Mouse (Mus musculus) left cerebral cortex, adult 8-10 months (tissue): ENCODE measurements at regions not wholly inside any gene's neighbourhood (a gene's known extent, or its start where the extent isn't known, plus 50 kb on each side); places are given as distances from the start of the nearest gene placed in this dataset.

Experiments
- DNase-seq, 2 experiments: peaks; one replicate each; pipeline ENCODE4 v3.0.0; 2022; ENCODE audit warnings: low spot score in 2 of 2
- microRNA-seq, 2 experiments: library from miRNA; unstranded; fragments of <30 nt; microRNA quantifications; one replicate each; pipeline ENCODE4 v1.2.0; 2022

- DNase-seq, result no peak
These were observed 86.1 kb upstream of the Adgrl4 start for GRCm38 (mm10) chr3:151351481-151352090.

- no peak for DNase-seq
These were observed 71.4 kb upstream of the Adgrl4 start for GRCm38 (mm10) chr3:151366302-151366701.

GRCm38 (mm10) chr3:151366707-151367306, 70.9 kb upstream of the Adgrl4 start:
- DNase-seq, result no peak

GRCm38 (mm10) chr3:151383326-151384019, 54.2 kb upstream of the Adgrl4 start:
- DNase-seq, result no peak

GRCm38 (mm10) chr3:151384850-151385249, 52.8 kb upstream of the Adgrl4 start:
- no peak for DNase-seq

- DNase-seq, result no peak
These were observed 51.6 kb upstream of the Adgrl4 start for GRCm38 (mm10) chr3:151386103-151386502.

Small RNA genes in the stretch of these regions (microRNA-seq; reads per million reads assigned to microRNA genes)
- 0 reads per million in 2 experiments for gene Mir3963
